Mouse (Mus musculus) hindbrain, embryonic 12.5 days (tissue): ENCODE measurements at regions not wholly inside any gene's neighbourhood (a gene's known extent, or its start where the extent isn't known, plus 50 kb on each side); places are given as distances from the start of the nearest gene placed in this dataset.

Experiments
- ATAC-seq: fragments of 200-750 bp; cut with Nextera tagmentation; 2 replicates; pipeline ENCODE4 v1.8.0; 2017; ENCODE audit warnings: moderate TSS enrichment; ENCODE audit not compliant: low FRiP score
- H3K27ac ChIP-seq: fragments of 300-500 bp; sonication (generic); 2 replicates; pipeline ENCODE4 v1.5.1; 2016; ENCODE audit warnings: mild to moderate bottlenecking
- H3K27me3 ChIP-seq: fragments of 300-500 bp; sonication (generic); 2 replicates; pipeline ENCODE4 v1.6.1; 2016; ENCODE audit warnings: mild to moderate bottlenecking
- H3K36me3 ChIP-seq: fragments of 300-500 bp; sonication (generic); 2 replicates; pipeline ENCODE4 v1.6.1; 2016; ENCODE audit warnings: mild to moderate bottlenecking
- H3K4me1 ChIP-seq: fragments of 300-500 bp; sonication (generic); 2 replicates; pipeline ENCODE4 v1.6.1; 2016
- H3K4me2 ChIP-seq: fragments of 300-500 bp; sonication (generic); replicated peaks from 2 replicates; pipeline ENCODE4 v1.6.1; 2016; ENCODE audit warnings: mild to moderate bottlenecking
- H3K4me3 ChIP-seq: fragments of 300-500 bp; sonication (generic); 2 replicates; pipeline ENCODE4 v1.5.1; 2016; ENCODE audit warnings: mild to moderate bottlenecking
- H3K9ac ChIP-seq: fragments of 300-500 bp; sonication (generic); 2 replicates; pipeline ENCODE4 v1.6.1; 2016; ENCODE audit warnings: mild to moderate bottlenecking, moderate library complexity
- H3K9me3 ChIP-seq: fragments of 300-500 bp; sonication (generic); replicated peaks from 2 replicates; pipeline ENCODE4 v1.6.1; 2016; ENCODE audit warnings: mild to moderate bottlenecking
- WGBS: fragments of 180-500 bp; shearing (Covaris S2); methylation state at CpG from one replicate; pipeline ENCODE4 v1.1.7; 2016; 5-methylcytosine and 5-hydroxymethylcytosine counted together

GRCm38 (mm10) chr12:29274166-29274565, 254.0 kb upstream of the Myt1l start:
- no peak for ATAC-seq
- Histone ChIP-seq H3K27ac (no peak overlapping the region), H3K4me2 (no peak overlapping the region), H3K4me3 (no peak overlapping the region), H3K4me1 (no peaks in the 10 kb centered on the region), H3K9me3 (no peaks in the 10 kb centered on the region), H3K9ac (no peak overlapping the region), H3K36me3 (no peaks in the 10 kb centered on the region), H3K27me3 (no peaks in the 10 kb centered on the region)
- 91% methylated on average over 4 of the region's 4 CpGs for WGBS

- WGBS = 77% methylated on average over 4 of the region's 4 CpGs
- H3K36me3 ChIP-seq = no peaks in the 10 kb centered on the region
- 0 out of 2 replicates have a peak overlapping the region, but pooled peaks have one; percentile 7 for H3K27ac ChIP-seq
- H3K27me3 ChIP-seq = no peaks in the 10 kb centered on the region
- no peak for ATAC-seq
- no peak overlapping the region for H3K4me2 ChIP-seq
- no peak overlapping the region for H3K9ac ChIP-seq
- peaks cover 15% of the 10 kb centered on the region for H3K4me1 ChIP-seq
- no peak overlapping the region for H3K4me3 ChIP-seq
- H3K9me3 ChIP-seq = no peaks in the 10 kb centered on the region
These were observed 252.5 kb upstream of the Myt1l start for GRCm38 (mm10) chr12:29275676-29276075.

- H3K9ac ChIP-seq = peak overlapping the region; percentile 9; the same call in 1 of the 2 replicates
- ATAC-seq = peak; percentile 24; the same call in 1 of the 2 replicates
- H3K27me3 ChIP-seq = no peaks in the 10 kb centered on the region
- H3K4me2 ChIP-seq = peak overlapping the region; percentile 41
- H3K27ac ChIP-seq = peak overlapping the region; percentile 86
- H3K4me1 ChIP-seq = peaks cover 25% of the 10 kb centered on the region
- no peaks in the 10 kb centered on the region for H3K36me3 ChIP-seq
- 6% methylated on average over 13 of the region's 13 CpGs for WGBS
- no peak overlapping the region for H3K4me3 ChIP-seq
- no peaks in the 10 kb centered on the region for H3K9me3 ChIP-seq
These were observed 248.5 kb upstream of the Myt1l start for GRCm38 (mm10) chr12:29279631-29280080.

GRCm38 (mm10) chr12:29280081-29280788, 247.9 kb upstream of the Myt1l start:
- Histone ChIP-seq H3K9ac (peak overlapping the region; percentile 39; the same call in 1 of the 2 replicates), H3K9me3 (no peaks in the 10 kb centered on the region), H3K36me3 (no peaks in the 10 kb centered on the region), H3K4me2 (peak overlapping the region; percentile 41), H3K27me3 (no peaks in the 10 kb centered on the region), H3K27ac (peak overlapping the region; percentile 86), H3K4me1 (peaks cover 25% of the 10 kb centered on the region), H3K4me3 (no peak overlapping the region)
- WGBS = 2% methylated on average over 9 of the region's 9 CpGs
- ATAC-seq = peak; percentile 72

- Histone ChIP-seq H3K27me3 (no peaks in the 10 kb centered on the region), H3K36me3 (no peaks in the 10 kb centered on the region), H3K4me2 (peak overlapping the region; percentile 41; the same call in 1 of the 2 replicates), H3K9me3 (no peaks in the 10 kb centered on the region), H3K4me3 (no peak overlapping the region), H3K4me1 (peaks cover 25% of the 10 kb centered on the region), H3K9ac (peak overlapping the region; percentile 39; the same call in 1 of the 2 replicates), H3K27ac (peak overlapping the region; percentile 86)
- ATAC-seq = peak; percentile 26; the same call in 1 of the 2 replicates
- whole genome bisulfite sequencing = 54% methylated on average over 17 of the region's 17 CpGs
These were observed 247.1 kb upstream of the Myt1l start for GRCm38 (mm10) chr12:29280861-29281630.

GRCm38 (mm10) chr12:29288801-29289200, 239.4 kb upstream of the Myt1l start:
- no peak overlapping the region for H3K9ac ChIP-seq
- H3K9me3 ChIP-seq = no peaks in the 10 kb centered on the region
- no peaks in the 10 kb centered on the region for H3K36me3 ChIP-seq
- no peak overlapping the region for H3K4me2 ChIP-seq
- no peaks in the 10 kb centered on the region for H3K27me3 ChIP-seq
- no peak for ATAC-seq
- peaks cover 7% of the 10 kb centered on the region for H3K4me1 ChIP-seq
- no peak overlapping the region for H3K27ac ChIP-seq
- no peak overlapping the region for H3K4me3 ChIP-seq
- WGBS = 85% methylated on average over 2 of the region's 2 CpGs

GRCm38 (mm10) chr12:29290591-29291351, 237.4 kb upstream of the Myt1l start:
- H3K4me2 ChIP-seq = peak overlapping the region; percentile 50
- H3K4me1 ChIP-seq = peaks cover 7% of the 10 kb centered on the region
- 15% methylated on average over 23 of the region's 23 CpGs for WGBS
- H3K36me3 ChIP-seq = no peaks in the 10 kb centered on the region
- H3K9ac ChIP-seq = peak overlapping the region; percentile 53
- H3K27me3 ChIP-seq = no peaks in the 10 kb centered on the region
- peak; percentile 99 for ATAC-seq
- peak overlapping the region; percentile 24 for H3K4me3 ChIP-seq
- H3K27ac ChIP-seq = peak overlapping the region; percentile 88
- H3K9me3 ChIP-seq = no peaks in the 10 kb centered on the region

GRCm38 (mm10) chr12:29297984-29298383, 230.2 kb upstream of the Myt1l start:
- Histone ChIP-seq H3K4me3 (no peak overlapping the region), H3K27me3 (no peaks in the 10 kb centered on the region), H3K9me3 (no peaks in the 10 kb centered on the region), H3K9ac (no peak overlapping the region), H3K4me1 (no peaks in the 10 kb centered on the region), H3K36me3 (no peaks in the 10 kb centered on the region), H3K27ac (no peak overlapping the region), H3K4me2 (no peak overlapping the region)
- 84% methylated on average over 5 of the region's 5 CpGs for WGBS
- ATAC-seq = no peak

GRCm38 (mm10) chr12:29315636-29316035, 212.5 kb upstream of the Myt1l start:
- no peaks in the 10 kb centered on the region for H3K9me3 ChIP-seq
- H3K4me3 ChIP-seq = no peak overlapping the region
- H3K36me3 ChIP-seq = no peaks in the 10 kb centered on the region
- no peak overlapping the region for H3K27ac ChIP-seq
- H3K4me1 ChIP-seq = no peaks in the 10 kb centered on the region
- no peak overlapping the region for H3K4me2 ChIP-seq
- WGBS = 88% methylated on average over 1 of the region's 1 CpGs
- no peaks in the 10 kb centered on the region for H3K27me3 ChIP-seq
- no peak for ATAC-seq
- no peak overlapping the region for H3K9ac ChIP-seq

GRCm38 (mm10) chr12:29321468-29321867, 206.7 kb upstream of the Myt1l start:
- WGBS = 46% methylated on average over 2 of the region's 2 CpGs

GRCm38 (mm10) chr12:29323534-29323933, 204.7 kb upstream of the Myt1l start:
- Histone ChIP-seq H3K9me3 (no peaks in the 10 kb centered on the region), H3K4me2 (no peak overlapping the region), H3K27me3 (no peaks in the 10 kb centered on the region; the same call in 1 of the 2 replicates), H3K36me3 (no peaks in the 10 kb centered on the region), H3K27ac (no peak overlapping the region), H3K4me3 (no peak overlapping the region), H3K4me1 (no peaks in the 10 kb centered on the region), H3K9ac (no peak overlapping the region)
- 70% methylated on average over 3 of the region's 3 CpGs for WGBS
- ATAC-seq = no peak

More at GRCm38 (mm10) chr12:29321468-29321867, 206.7 kb upstream of the Myt1l start:
- ATAC-seq = no peak
- Histone ChIP-seq H3K4me2 (no peak overlapping the region), H3K4me3 (no peak overlapping the region), H3K9me3 (no peaks in the 10 kb centered on the region), H3K9ac (no peak overlapping the region), H3K36me3 (no peaks in the 10 kb centered on the region), H3K27ac (no peak overlapping the region), H3K4me1 (no peaks in the 10 kb centered on the region), H3K27me3 (no peaks in the 10 kb centered on the region)
